Mouse (Mus musculus) hindbrain, embryonic 11.5 days (tissue): ENCODE data around the gene Zic4. TPM values are rescaled to one million over a fixed set of nuclear protein-coding genes. Genes with fewer than 3 reads are reported as not detected.

Experiments used
- ATAC-seq: fragments of 200-750 bp; cut with Nextera tagmentation; 2 replicates; pipeline ENCODE4 v1.8.0; 2017; ENCODE audit warnings: mild to moderate bottlenecking, moderate TSS enrichment, moderate library complexity; ENCODE audit not compliant: low FRiP score
- DNase-seq: peaks from one replicate; pipeline ENCODE4 v3.0.0-alpha.2; 2015; ENCODE audit warnings: low spot score
- H3K27ac ChIP-seq: fragments of 300-500 bp; sonication (generic); 2 replicates; pipeline ENCODE4 v1.5.1; 2014; ENCODE audit warnings: mild to moderate bottlenecking, low read depth, low read length
- H3K27me3 ChIP-seq: fragments of 300-500 bp; sonication (generic); 2 replicates; pipeline ENCODE4 v1.6.1; 2014; ENCODE audit warnings: mild to moderate bottlenecking, low read length, moderate library complexity, mixed read lengths; ENCODE audit not compliant: control insufficient read depth, insufficient read depth
- H3K36me3 ChIP-seq: fragments of 300-500 bp; sonication (generic); 2 replicates; pipeline ENCODE4 v1.6.1; 2014; ENCODE audit warnings: mild to moderate bottlenecking, low read length, moderate library complexity, mixed read lengths; ENCODE audit not compliant: control insufficient read depth, insufficient read depth
- H3K4me1 ChIP-seq: fragments of 300-500 bp; sonication (generic); replicated peaks from 2 replicates; pipeline ENCODE4 v1.6.1; 2014; ENCODE audit warnings: low read length, mixed read lengths; ENCODE audit not compliant: control insufficient read depth, insufficient read depth
- H3K4me2 ChIP-seq: fragments of 300-500 bp; sonication (generic); replicated peaks from 2 replicates; pipeline ENCODE4 v1.6.1; 2014; ENCODE audit warnings: mild to moderate bottlenecking, low read depth, low read length
- H3K4me3 ChIP-seq: fragments of 300-500 bp; sonication (generic); 2 replicates; pipeline ENCODE4 v1.5.1; 2014; ENCODE audit warnings: low read depth, low read length
- H3K9ac ChIP-seq: fragments of 300-500 bp; sonication (generic); 2 replicates; pipeline ENCODE4 v1.6.1; 2014; ENCODE audit warnings: low read depth, low read length
- H3K9me3 ChIP-seq: fragments of 300-500 bp; sonication (generic); 2 replicates; pipeline ENCODE4 v1.6.1; 2016; ENCODE audit warnings: low read length; ENCODE audit not compliant: control insufficient read depth
- WGBS: fragments of 180-500 bp; shearing (Covaris S2); extraction: QIAGEN DNeasy Blood & Tissue Kit; methylation state at CpG from one replicate; pipeline ENCODE4 v1.1.7; 2014; 5-methylcytosine and 5-hydroxymethylcytosine counted together
- polyA plus RNA-seq: library from polyadenylated mRNA; unstranded; fragments of >200 nt; fragmentation: Nextera tagmentation; extraction: Ambion mirVana; gene quantifications from 2 replicates; pipeline ENCODE4 v1.2.1, GENCODE M21; 2014

Zic4 gene
- polyA plus RNA-seq, 1 experiment from 2014 or later: 36.5 TPM

DNA sequence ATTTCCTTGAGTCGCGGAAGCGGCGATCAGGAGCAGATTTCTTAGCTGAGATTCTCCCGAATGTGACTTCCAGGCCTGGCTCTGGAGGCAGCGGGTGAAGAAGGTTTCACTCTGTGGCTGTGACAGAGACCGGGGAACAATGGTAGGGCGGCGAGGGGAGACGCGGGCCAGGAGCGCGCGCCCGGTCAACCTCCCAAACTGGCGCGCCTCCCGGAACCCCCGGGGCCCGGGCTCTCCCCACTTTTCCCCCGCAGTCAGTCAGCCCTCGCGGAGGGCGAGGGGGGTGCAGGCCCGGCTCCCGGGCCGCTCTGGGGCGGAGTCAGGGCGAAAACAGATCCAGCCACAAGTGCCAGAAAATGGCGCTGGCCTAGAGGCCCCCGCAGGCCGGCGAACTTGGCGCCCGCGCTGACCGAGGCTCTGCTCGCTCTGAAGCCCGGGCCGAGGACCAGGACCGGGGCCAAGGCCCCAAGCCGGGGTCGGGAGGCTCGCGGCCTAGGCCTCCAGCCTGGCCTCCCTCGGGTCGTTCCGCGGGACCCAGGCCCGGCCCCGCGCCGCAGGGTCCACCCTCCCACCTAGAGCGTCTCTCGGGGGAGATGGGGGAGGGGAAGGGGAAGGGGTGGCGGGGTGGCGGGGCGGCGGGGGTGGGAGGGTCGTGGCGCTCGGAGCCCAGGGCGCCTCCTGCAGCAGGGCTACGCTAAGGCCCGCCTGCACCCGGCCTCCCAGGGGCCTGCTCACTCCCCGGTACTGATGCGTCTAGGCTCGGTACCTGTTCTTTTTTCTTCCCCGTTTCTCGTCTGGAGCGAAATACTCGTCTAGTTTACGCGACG lies 19.3 kb downstream of the Zic4 start:
- Histone ChIP-seq H3K9me3 (no peaks in the 10 kb centered on the region), H3K4me1 (no peaks in the 10 kb centered on the region; the same call in none of the 2 replicates)

DNA sequence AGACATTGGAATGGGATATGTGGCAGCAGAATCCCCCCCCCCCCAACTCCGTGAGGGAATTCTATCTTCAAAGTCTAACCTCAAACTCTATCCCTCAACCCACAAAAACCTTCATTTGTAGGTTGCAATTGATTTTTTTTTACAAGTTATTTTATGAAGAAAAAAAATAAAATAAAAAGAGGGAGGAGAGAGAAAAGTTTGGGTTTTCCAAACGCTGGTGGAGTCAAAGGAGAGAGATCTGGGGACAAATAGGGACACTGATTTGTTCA lies 19.8 kb downstream of the Zic4 start:
- no peak for DNase-seq
- no peaks in the 10 kb centered on the region for H3K9me3 ChIP-seq
- peak overlapping the region; percentile 93 for H3K27ac ChIP-seq
- 2% methylated on average over 2 of the region's 2 CpGs for WGBS
- peak overlapping the region; percentile 87 for H3K4me2 ChIP-seq
- no peaks in the 10 kb centered on the region; the same call in none of the 2 replicates for H3K4me1 ChIP-seq
- peak overlapping the region; percentile 89 for H3K9ac ChIP-seq
- ATAC-seq: no peak
- no peaks in the 10 kb centered on the region for H3K36me3 ChIP-seq
- peak overlapping the region; percentile 57 for H3K4me3 ChIP-seq
- peaks cover 68% of the 10 kb centered on the region for H3K27me3 ChIP-seq

More for the DNA sequence above, 19.3 kb downstream of the Zic4 start:
- Histone ChIP-seq H3K9ac (peak overlapping the region; percentile 89), H3K4me3 (peak overlapping the region; percentile 57), H3K36me3 (no peaks in the 10 kb centered on the region), H3K4me2 (peak overlapping the region; percentile 87), H3K27me3 (peaks cover 74% of the 10 kb centered on the region), H3K27ac (peak overlapping the region; percentile 93)
- under 1% methylated on average over 60 of the region's 76 CpGs for WGBS
- DNase-seq (peak; percentile 78), ATAC-seq (peak; percentile 48)

DNA sequence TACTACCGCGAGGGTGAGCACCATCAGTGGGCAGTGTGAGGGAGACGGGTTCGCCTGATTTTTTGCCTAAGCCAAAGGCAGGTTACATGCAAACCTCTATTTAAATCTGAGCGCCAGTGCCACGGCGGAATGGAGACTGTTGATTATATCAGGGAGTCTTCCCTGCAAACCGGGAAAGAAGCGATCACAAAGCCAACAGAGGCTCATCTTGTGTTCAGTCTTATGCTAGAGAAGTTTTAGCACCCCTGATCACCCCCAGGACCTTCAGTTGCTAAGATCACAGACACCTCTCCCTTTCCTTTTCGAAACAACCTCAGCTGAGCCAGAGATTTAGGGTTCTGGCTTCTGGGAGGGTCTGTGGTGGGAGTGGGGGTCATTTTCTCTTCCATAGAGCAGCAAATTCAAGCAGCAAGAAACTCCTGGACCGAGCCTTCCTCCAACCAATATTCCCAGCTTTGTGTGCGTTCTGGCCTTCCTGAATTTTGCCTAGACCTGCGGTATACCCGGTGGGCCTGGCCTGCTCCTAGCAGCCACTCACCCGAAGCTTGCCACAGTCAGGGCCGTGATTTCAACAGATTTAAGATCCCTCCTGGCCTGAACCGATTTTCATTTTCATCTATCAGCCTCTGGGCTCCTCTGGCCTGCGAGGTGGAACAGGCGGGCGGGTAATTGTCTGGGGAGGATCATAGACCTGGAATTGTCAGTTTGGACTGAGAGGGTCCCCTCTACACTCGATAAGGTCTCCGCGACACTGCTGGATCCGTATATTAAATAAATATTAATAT lies 20.4 kb downstream of the Zic4 start:
- 2% methylated on average over 24 of the region's 24 CpGs for WGBS
- Histone ChIP-seq H3K27me3 (peaks cover 68% of the 10 kb centered on the region), H3K9me3 (no peaks in the 10 kb centered on the region), H3K27ac (peak overlapping the region; percentile 93), H3K4me3 (peak overlapping the region; percentile 57), H3K4me1 (no peaks in the 10 kb centered on the region; the same call in none of the 2 replicates), H3K4me2 (peak overlapping the region; percentile 87), H3K36me3 (no peaks in the 10 kb centered on the region), H3K9ac (peak overlapping the region; percentile 89)
- ATAC-seq: no peak
- peak; percentile 72 for DNase-seq

DNA sequence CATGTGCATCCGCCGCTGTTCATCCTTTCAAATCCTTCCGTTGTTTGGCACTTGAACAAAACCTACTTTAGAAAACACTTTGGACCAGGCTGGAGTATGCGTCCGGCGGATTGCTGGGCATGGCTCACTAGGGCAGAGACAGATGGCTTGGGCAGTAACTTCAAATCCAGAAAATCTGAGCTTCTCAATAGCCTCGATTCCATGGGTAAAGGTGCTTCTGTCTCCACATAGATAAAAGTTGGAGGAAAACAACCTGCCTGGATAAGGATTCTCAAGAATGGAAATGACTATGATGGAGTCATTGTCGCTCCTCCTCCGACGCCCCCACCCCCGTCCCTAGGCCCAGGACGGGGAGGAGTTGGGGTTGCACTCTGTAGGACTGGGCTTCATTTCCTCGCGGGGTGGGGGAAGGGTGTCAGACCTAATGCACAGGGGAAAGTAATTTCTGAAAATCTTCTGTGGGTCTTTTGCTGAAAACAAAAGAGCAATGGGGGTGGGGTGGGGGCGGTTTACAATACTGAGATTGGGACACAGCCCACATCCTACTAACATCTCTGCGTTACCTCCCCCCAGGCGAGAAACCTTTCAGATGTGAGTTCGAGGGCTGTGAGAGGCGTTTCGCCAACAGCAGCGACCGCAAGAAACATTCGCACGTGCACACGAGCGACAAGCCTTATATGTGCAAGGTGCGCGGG lies 21.4 kb downstream of the Zic4 start:
- peak; percentile 77 for DNase-seq
- 1% methylated on average over 28 of the region's 28 CpGs for WGBS
- H3K4me3 ChIP-seq: peak overlapping the region; percentile 57

DNA sequence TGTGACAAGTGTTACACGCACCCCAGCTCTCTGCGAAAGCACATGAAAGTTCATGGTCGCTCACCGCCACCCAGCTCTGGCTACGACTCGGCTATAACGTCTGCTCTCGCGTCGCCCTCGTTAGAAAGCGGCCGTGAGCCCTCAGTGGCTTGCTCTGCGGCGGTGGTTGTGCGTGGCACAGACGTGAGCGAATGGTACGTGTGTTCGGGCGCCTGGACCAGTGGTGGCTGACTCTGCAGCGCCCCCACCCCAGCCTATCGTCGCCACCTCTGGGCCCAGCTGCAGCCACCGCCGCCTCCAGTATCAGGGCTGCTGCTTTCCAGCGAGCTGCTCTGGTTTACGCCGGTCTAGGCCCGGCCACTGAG lies 21.9 kb downstream of the Zic4 start:
- under 1% methylated on average over 30 of the region's 30 CpGs for WGBS
- no peak for DNase-seq
- H3K27ac ChIP-seq: peak overlapping the region; percentile 93
- peaks cover 68% of the 10 kb centered on the region for H3K27me3 ChIP-seq
- H3K4me1 ChIP-seq: no peaks in the 10 kb centered on the region; the same call in none of the 2 replicates
- H3K9ac ChIP-seq: peak overlapping the region; percentile 89
- ATAC-seq: peak; percentile 55
- H3K36me3 ChIP-seq: no peaks in the 10 kb centered on the region
- H3K4me2 ChIP-seq: peak overlapping the region; percentile 87
- H3K9me3 ChIP-seq: no peaks in the 10 kb centered on the region
- H3K4me3 ChIP-seq: peak overlapping the region; percentile 57

More for the DNA sequence above, 21.4 kb downstream of the Zic4 start:
- H3K27me3 ChIP-seq: peaks cover 69% of the 10 kb centered on the region
- peak; percentile 59 for ATAC-seq
- H3K4me2 ChIP-seq: peak overlapping the region; percentile 87
- H3K36me3 ChIP-seq: no peaks in the 10 kb centered on the region
- no peaks in the 10 kb centered on the region for H3K9me3 ChIP-seq
- H3K4me1 ChIP-seq: no peaks in the 10 kb centered on the region; the same call in none of the 2 replicates
- peak overlapping the region; percentile 93 for H3K27ac ChIP-seq
- peak overlapping the region; percentile 89 for H3K9ac ChIP-seq

DNA sequence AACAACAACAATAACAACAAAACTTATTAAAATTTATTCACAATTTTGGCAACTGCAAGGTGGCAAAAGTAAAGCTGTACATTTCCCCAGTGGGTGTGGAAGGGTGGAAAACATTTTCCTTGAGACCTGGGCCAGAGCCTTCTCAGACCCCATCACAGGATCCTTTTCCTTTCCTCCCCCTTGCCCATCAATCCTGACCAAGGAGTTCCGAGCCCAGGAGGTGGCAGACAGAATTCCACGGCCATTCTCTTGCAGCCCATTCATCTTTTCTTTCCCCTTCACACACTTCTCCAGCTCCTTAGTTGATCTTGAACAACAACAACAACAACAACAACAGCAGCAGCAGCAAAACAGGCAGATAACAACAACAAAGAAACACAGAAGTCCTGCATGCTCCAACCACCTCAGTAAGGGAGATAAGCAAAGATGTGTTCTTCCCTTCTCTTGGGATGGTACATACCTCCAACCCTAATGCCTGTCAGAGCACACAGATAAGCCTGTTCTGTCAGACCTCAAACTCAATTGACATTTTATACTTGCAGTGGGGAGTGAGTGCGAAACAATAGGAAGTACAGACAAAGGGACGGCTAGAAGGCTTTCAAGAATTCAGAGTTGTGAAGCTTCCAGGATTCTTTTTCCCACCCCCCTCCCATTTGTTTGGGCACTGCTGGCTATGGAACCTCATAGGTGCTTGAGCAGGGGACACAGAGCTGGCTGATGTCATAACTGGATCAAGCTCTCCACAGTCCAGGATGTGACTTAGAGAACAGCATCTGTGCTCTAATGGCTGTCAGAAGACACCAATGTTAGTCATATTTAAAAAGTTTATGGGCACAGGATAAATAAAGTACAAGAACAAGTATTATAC lies 22.7 kb downstream of the Zic4 start:
- H3K4me1 ChIP-seq: no peaks in the 10 kb centered on the region; the same call in none of the 2 replicates
- H3K4me3 ChIP-seq: peak overlapping the region; percentile 57
- peak overlapping the region; percentile 87 for H3K4me2 ChIP-seq
- H3K27me3 ChIP-seq: peaks cover 69% of the 10 kb centered on the region
- H3K9me3 ChIP-seq: no peaks in the 10 kb centered on the region
- ATAC-seq (no peak), DNase-seq (no peak)
- WGBS: 4% methylated on average over 4 of the region's 4 CpGs
- H3K27ac ChIP-seq: peak overlapping the region; percentile 93
- H3K9ac ChIP-seq: peak overlapping the region; percentile 31
- no peaks in the 10 kb centered on the region for H3K36me3 ChIP-seq

DNA sequence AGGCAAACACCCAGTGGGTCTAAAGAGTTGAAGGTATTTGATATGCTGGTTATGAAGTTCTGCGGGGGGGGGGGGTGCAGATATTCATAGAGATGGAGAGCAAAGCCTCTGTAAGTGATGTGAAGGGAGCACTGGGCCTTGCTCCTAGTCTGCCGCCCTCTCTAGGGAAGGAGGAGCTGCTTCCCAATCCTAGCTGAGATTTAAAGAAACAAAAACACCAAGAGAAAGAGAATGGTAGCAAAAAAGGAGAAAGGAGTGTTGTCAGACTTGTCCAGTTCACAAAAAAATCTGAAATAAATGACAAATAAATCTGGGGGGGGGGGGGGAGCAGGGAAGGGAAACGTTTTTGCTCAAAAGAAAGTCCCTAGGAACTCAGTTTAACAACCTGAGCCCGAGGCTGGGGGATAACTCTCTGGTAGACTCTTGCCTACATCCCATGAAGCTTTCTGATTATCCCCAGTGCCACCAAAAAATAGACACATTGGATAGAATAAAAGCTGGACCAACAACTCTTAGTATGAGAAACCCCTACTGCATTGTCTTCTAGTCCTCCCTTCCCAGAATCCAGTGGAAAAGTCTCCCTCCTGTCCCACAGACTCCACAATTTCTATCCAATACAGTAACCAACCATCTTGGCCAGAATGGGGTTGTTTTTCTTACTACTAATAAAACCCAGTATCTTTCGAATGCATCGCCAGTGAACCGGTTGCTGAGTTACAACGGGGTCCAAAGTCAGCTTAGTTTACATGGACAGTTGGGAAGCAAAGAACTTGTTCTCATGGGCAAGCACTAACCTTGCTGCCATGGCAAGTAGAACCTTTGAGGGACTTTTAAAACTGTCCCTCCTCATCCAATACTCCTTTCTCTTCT lies 23.6 kb downstream of the Zic4 start:
- peaks cover 70% of the 10 kb centered on the region for H3K27me3 ChIP-seq
- no peaks in the 10 kb centered on the region for H3K36me3 ChIP-seq
- H3K4me3 ChIP-seq: no peak overlapping the region
- ATAC-seq: no peak
- WGBS: 1% methylated on average over 8 of the region's 8 CpGs
- no peak for DNase-seq
- peak overlapping the region; percentile 27; the same call in 1 of the 2 replicates for H3K9ac ChIP-seq
- H3K4me1 ChIP-seq: no peaks in the 10 kb centered on the region; the same call in none of the 2 replicates
- peak overlapping the region; percentile 17 for H3K4me2 ChIP-seq
- H3K27ac ChIP-seq: peak overlapping the region; percentile 93
- no peaks in the 10 kb centered on the region for H3K9me3 ChIP-seq
